Comparison of ENCODE assay signal across 9 mouse cellular contexts in genomic region chr7:123503358-123503757, GRCm38 (mm10). TPM values are rescaled to one million over a fixed set of nuclear protein-coding genes. Genes with fewer than 3 reads are reported as not detected.
A peak's percentile ranks its signal among the peaks of the same experiment; 100 is the strongest.
DNase-seq lines count a peak whose midpoint lies in the region; ATAC-seq and TF ChIP-seq lines count a peak whose summit lies in the region.
"Had no signal": no experiment of that assay in that cellular context is flagged by ENCODE, and none has a peak within 500 bp of the region (broad histone marks: within the 10 kb centered on the region; RNA-seq: fewer than 3 reads in every experiment).

No protein-coding gene starts in this region.

- no peak overlapping the region for H3K4me3 ChIP-seq in forebrain, embryonic 14.5 days (ENCODE audit: low read depth, low read length)
- H3K4me3 ChIP-seq in forebrain, embryonic 10.5 days: no peak overlapping the region
- H3K4me3 ChIP-seq in liver, postnatal 0 days (ENCODE audit: low read depth, low read length): no peak overlapping the region

- no peak for TF ChIP-seq EP300 in liver, postnatal 0 days (IDR thresholded peaks at IDR 0.05; ENCODE audit: low read depth)

- H3K9me3 ChIP-seq in forebrain, embryonic 14.5 days (replicated peaks; ENCODE audit: control insufficient read depth, low read length): 0 out of 2 replicates have a peak, but pooled peaks cover 2% of the 10 kb centered on the region
- peaks cover 24% of the 10 kb centered on the region for H3K9me3 ChIP-seq in forebrain, embryonic 10.5 days
- H3K9me3 ChIP-seq in liver, postnatal 0 days (ENCODE audit: low read length): no peaks in the 10 kb centered on the region

- no peak overlapping the region for H3K27ac ChIP-seq in forebrain, embryonic 14.5 days (ENCODE audit: low read depth, low read length)
- H3K27ac ChIP-seq in forebrain, embryonic 10.5 days: no peak overlapping the region
- no peak overlapping the region for H3K27ac ChIP-seq in liver, postnatal 0 days (ENCODE audit: low read depth)

- TF ChIP-seq CTCF in liver, postnatal 0 days (IDR thresholded peaks at IDR 0.05; ENCODE audit: low read depth): no peak

- peaks cover 20% of the 10 kb centered on the region for H3K4me1 ChIP-seq in forebrain, embryonic 14.5 days (ENCODE audit: control insufficient read depth, insufficient read depth, low read length)
- peaks cover 29% of the 10 kb centered on the region for H3K4me1 ChIP-seq in forebrain, embryonic 10.5 days
- H3K4me1 ChIP-seq in liver, postnatal 0 days (ENCODE audit: insufficient read depth): no peaks in the 10 kb centered on the region; the same call in 1 of the 2 replicates

- peak; percentile 24 for DNase-seq in forebrain, embryonic 14.5 days (ENCODE audit: low spot score)
- no peak for DNase-seq in forebrain, embryonic 10.5 days (ENCODE audit: extremely low spot score, low spot score)
- peak; percentile 50 for DNase-seq in 3T3-L1 (ENCODE audit: low read depth, low spot score)
- DNase-seq in liver, postnatal 0 days: peak; percentile 38
- DNase-seq in cerebellum, postnatal 36 days: no peak
- no peak for DNase-seq in spleen, postnatal 36 days (ENCODE audit: low spot score in 2 of 2)
- DNase-seq in layer of hippocampus, adult 8-10 months (ENCODE audit: low spot score in 2 of 2): no peak

- H3K36me3 ChIP-seq in forebrain, embryonic 14.5 days (ENCODE audit: control insufficient read depth, insufficient read depth, low read length): no peaks in the 10 kb centered on the region
- no peaks in the 10 kb centered on the region for H3K36me3 ChIP-seq in forebrain, embryonic 10.5 days (replicated peaks)
- H3K36me3 ChIP-seq in liver, postnatal 0 days (replicated peaks; ENCODE audit: insufficient read depth, low read length): no peaks in the 10 kb centered on the region

- no peaks in the 10 kb centered on the region for H3K27me3 ChIP-seq in forebrain, embryonic 14.5 days (replicated peaks; ENCODE audit: control insufficient read depth, insufficient read depth, low read length)
- H3K27me3 ChIP-seq in forebrain, embryonic 10.5 days (ENCODE audit: poor library complexity, severe bottlenecking): no peaks in the 10 kb centered on the region
- H3K27me3 ChIP-seq in liver, postnatal 0 days (ENCODE audit: insufficient read depth, low read length): peaks cover 20% of the 10 kb centered on the region

- no peak overlapping the region for H3K9ac ChIP-seq in forebrain, embryonic 14.5 days (ENCODE audit: low read length)
- no peak overlapping the region for H3K9ac ChIP-seq in liver, postnatal 0 days (replicated peaks)

- WGBS in forebrain, embryonic 14.5 days: 30% methylated on average over 1 of the region's 1 CpGs
- 52% methylated on average over 1 of the region's 1 CpGs for whole genome bisulfite sequencing in forebrain, embryonic 10.5 days
- 24% methylated on average over 1 of the region's 1 CpGs for WGBS in liver, postnatal 0 days (ENCODE audit: insufficient replicate concordance)

- H3K4me2 ChIP-seq in forebrain, embryonic 14.5 days (ENCODE audit: low read length): no peak overlapping the region
- no peak overlapping the region for H3K4me2 ChIP-seq in liver, postnatal 0 days (ENCODE audit: low read depth, low read length)

- no peak for ATAC-seq in forebrain, embryonic 14.5 days
- 0 out of 2 replicates have a peak, but pooled peaks have one; percentile 29 for ATAC-seq in common myeloid progenitor, adult 5-6 weeks (replicated peaks; ENCODE audit: low read depth, poor library complexity, severe bottlenecking)
- ATAC-seq in liver, postnatal 0 days: no peak

RNA-seq across cellular contexts. Expression of gene Zkscan2, which starts 3.1 kb away (rescaled TPM):
- polyA plus RNA-seq in forebrain, embryonic 14.5 days (2014; fragmentation: Nextera tagmentation; extraction: Ambion mirVana): 8.2 and 11.2 TPM in 2 replicates
- polyA plus RNA-seq in forebrain, embryonic 10.5 days (2016; fragmentation: Nextera tagmentation; extraction: Ambion mirVana): 4.6 and 5.0 TPM in 2 replicates
- total RNA-seq in common myeloid progenitor, adult 5-6 weeks (2017): not detected in 2 replicates
- 0.05 TPM in 1 of 2 replicates, not detected in the other for polyA plus RNA-seq in liver, postnatal 0 days (2015; fragmentation: Nextera tagmentation; extraction: Ambion mirVana)
- 10 to 100 TPM; 24.4 to 25.1 (median 24.9) TPM for total RNA-seq in layer of hippocampus, adult 8-10 months (2022)
- polyA plus RNA-seq: C2C12 had no signal

RNA-seq across cellular contexts. Expression of gene Aqp8, which starts 41.3 kb away (rescaled TPM):
- not detected in 2 replicates for polyA plus RNA-seq in forebrain, embryonic 14.5 days (2014; fragmentation: Nextera tagmentation; extraction: Ambion mirVana)
- 0.32 and 0.78 TPM in 2 replicates for polyA plus RNA-seq in forebrain, embryonic 10.5 days (2016; fragmentation: Nextera tagmentation; extraction: Ambion mirVana)
- not detected in 2 replicates for total RNA-seq in common myeloid progenitor, adult 5-6 weeks (2017)
- 24.6 and 29.3 TPM in 2 replicates for polyA plus RNA-seq in liver, postnatal 0 days (2015; fragmentation: Nextera tagmentation; extraction: Ambion mirVana)
- not detected for total RNA-seq in layer of hippocampus, adult 8-10 months (2022)

Comparison
In these comparisons a context has a peak if more than half of its experiments do, and no peak if none do; other contexts are left out.
1. DNase-seq: peak in forebrain, embryonic 14.5 days (single experiment), 3T3-L1 (single experiment) and liver, postnatal 0 days (single experiment); none in forebrain, embryonic 10.5 days (single experiment), cerebellum, postnatal 36 days (0 of 2), spleen, postnatal 36 days (0 of 2) and layer of hippocampus, adult 8-10 months (0 of 2).
2. RNA of gene Aqp8, which starts 41.3 kb away (polyA plus RNA-seq): 24.6 to 29.3 TPM in liver, postnatal 0 days; 0.32 to 0.78 TPM in forebrain, embryonic 10.5 days and not detected in forebrain, embryonic 14.5 days; every median in the first group is over 10 times any median in the second.